15 mouse cellular contexts compared by ENCODE assay signal in the genomic region with DNA sequence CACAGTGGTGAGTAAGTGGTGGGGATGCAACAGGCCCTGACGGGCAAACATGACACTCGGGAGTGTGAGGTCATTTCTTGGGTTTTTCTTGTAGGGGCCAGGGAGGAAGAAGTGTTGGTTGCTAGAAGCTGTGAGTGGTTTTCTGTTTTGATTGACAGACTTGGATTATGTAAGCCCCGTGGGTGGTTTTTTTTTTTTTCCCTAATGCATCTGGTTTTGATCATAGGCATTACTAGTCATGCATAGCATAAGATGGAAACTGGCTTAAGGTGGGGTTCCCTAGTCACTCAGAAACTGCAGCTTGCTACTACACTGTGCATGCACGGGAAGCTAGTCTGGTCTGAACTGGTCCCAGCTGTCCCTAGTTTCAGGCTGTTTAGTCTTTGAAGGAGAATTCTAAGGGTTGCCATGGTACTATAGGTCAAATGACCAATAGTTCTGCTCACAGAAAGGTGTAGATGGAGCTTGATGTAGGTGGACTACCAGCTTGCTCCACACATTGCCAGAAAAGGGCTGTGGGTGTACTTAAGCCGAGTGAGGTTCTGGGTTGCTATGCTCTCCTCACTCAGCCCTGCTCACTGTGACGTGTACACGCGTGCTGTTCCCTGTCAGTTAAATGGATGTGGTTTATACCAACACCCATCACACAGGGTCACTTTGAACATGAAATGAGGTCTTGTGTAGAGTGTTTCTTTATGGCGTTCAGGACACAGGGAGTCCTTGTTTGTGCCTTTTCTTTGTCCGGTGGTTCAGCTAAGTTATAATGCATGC.
DNase-seq lines count a peak whose midpoint lies in the region; ATAC-seq lines count a peak whose summit lies in the region.
"Had no signal": no experiment of that assay in that cellular context is flagged by ENCODE, and none has a peak within 500 bp of the region (broad histone marks: within the 10 kb centered on the region; RNA-seq: fewer than 3 reads in every experiment).

No protein-coding gene starts in this region.

- no peak overlapping the region for H3K27ac ChIP-seq in limb, embryonic 13.5 days
- H3K27ac ChIP-seq: liver, embryonic 15.5 days; macrophage had no signal

- H3K27me3 ChIP-seq in limb, embryonic 13.5 days = 0 out of 2 replicates have a peak, but pooled peaks cover 4% of the 10 kb centered on the region
- H3K27me3 ChIP-seq: liver, embryonic 15.5 days had no signal

- peaks cover 12% of the 10 kb centered on the region for H3K4me1 ChIP-seq in limb, embryonic 13.5 days
- H3K4me1 ChIP-seq: liver, embryonic 15.5 days had no signal

- ATAC-seq in limb, embryonic 13.5 days (ENCODE audit: low FRiP score, low read depth) = peak; percentile 71; the same call in 1 of the 2 replicates
- ATAC-seq: forebrain, postnatal 0 days had no signal

- 60% methylated on average over 10 of the region's 10 CpGs for WGBS in limb, embryonic 13.5 days

- H3K36me3 ChIP-seq in limb, embryonic 13.5 days = no peaks in the 10 kb centered on the region
- H3K36me3 ChIP-seq: liver, embryonic 15.5 days had no signal

- DNase-seq in embryo, embryonic 11 days = peak; percentile 32
- DNase-seq in embryo, embryonic 10 days (ENCODE audit: low spot score) = no peak
- peak; percentile 21 for DNase-seq in testis, postnatal 10 days (ENCODE audit: low spot score)
- DNase-seq in testis, postnatal 14 days (ENCODE audit: low spot score) = no peak
- no peak for DNase-seq in cerebellum, adult 11 months
- DNase-seq in adrenal gland, postnatal 14 days = no peak
- DNase-seq in right cerebral cortex, postnatal 25 days = no peak
- DNase-seq: cerebellum, adult 9-10 months; forebrain, postnatal 0 days; heart, adult 18-20 months; kidney, postnatal 4 days; right cerebral cortex, postnatal 14 days had no signal

- no peak overlapping the region for H3K4me3 ChIP-seq in limb, embryonic 13.5 days
- H3K4me3 ChIP-seq: liver, embryonic 15.5 days had no signal

- H3K9me3 ChIP-seq in limb, embryonic 13.5 days = no peaks in the 10 kb centered on the region
- H3K9me3 ChIP-seq: liver, embryonic 15.5 days had no signal

- no peak overlapping the region for H3K9ac ChIP-seq in limb, embryonic 13.5 days
- H3K9ac ChIP-seq: forebrain, postnatal 0 days; liver, embryonic 15.5 days had no signal

- H3K4me2 ChIP-seq in limb, embryonic 13.5 days (replicated peaks) = no peak overlapping the region
- H3K4me2 ChIP-seq: liver, embryonic 15.5 days had no signal

Comparison
In these comparisons a context has a peak if more than half of its experiments do, and no peak if none do; other contexts are left out.
1. DNase-seq: peak in embryo, embryonic 11 days (single experiment) and testis, postnatal 10 days (single experiment); none in embryo, embryonic 10 days (single experiment), testis, postnatal 14 days (single experiment), cerebellum, adult 11 months (single experiment), adrenal gland, postnatal 14 days (single experiment) and right cerebral cortex, postnatal 25 days (single experiment).